Mouse (Mus musculus) thymus, adult 2 months (tissue): ENCODE data around the gene Ube2e1. TPM values are rescaled to one million over a fixed set of nuclear protein-coding genes. Genes with fewer than 3 reads are reported as not detected.

Experiments used
- DNase-seq: peaks from one replicate; pipeline ENCODE4 v3.0.0; 2021
- H3K27ac ChIP-seq: fragments of 200-500 bp; 2 replicates; pipeline ENCODE4 v1.5.1; 2012; ENCODE audit warnings: low read length, control low read depth; ENCODE audit not compliant: control insufficient read depth, insufficient read depth
- H3K27me3 ChIP-seq: fragments of 200-500 bp; 2 replicates; pipeline ENCODE4 v1.6.1; 2012; ENCODE audit warnings: mild to moderate bottlenecking, low read length, moderate library complexity, mixed read lengths; ENCODE audit not compliant: control insufficient read depth, insufficient read depth
- H3K36me3 ChIP-seq: fragments of 200-500 bp; 2 replicates; pipeline ENCODE4 v1.6.1; 2012; ENCODE audit warnings: mild to moderate bottlenecking, low read length, moderate library complexity; ENCODE audit not compliant: control insufficient read depth, insufficient read depth
- H3K4me1 ChIP-seq: fragments of 200-500 bp; replicated peaks from 2 replicates; pipeline ENCODE4 v1.6.1; 2012; ENCODE audit warnings: low read length; ENCODE audit not compliant: control insufficient read depth, insufficient read depth
- H3K4me3 ChIP-seq: fragments of 200-500 bp; 2 replicates; pipeline ENCODE4 v1.5.1; 2012; ENCODE audit warnings: mild to moderate bottlenecking, low read length, control low read depth, moderate library complexity; ENCODE audit not compliant: control insufficient read depth, insufficient read depth
- CTCF ChIP-seq: fragments of 200-500 bp; IDR thresholded peaks from 2 replicates; pipeline ENCODE4 v1.5.1; 2012; ENCODE audit warnings: mild to moderate bottlenecking, control low read depth, low read length, moderate library complexity, borderline replicate concordance; ENCODE audit not compliant: control insufficient read depth, poor library complexity, insufficient read depth; ENCODE audit errors: extremely low read depth
- POLR2A ChIP-seq: fragments of 200-500 bp; IDR thresholded peaks from 2 replicates; pipeline ENCODE4 v1.6.1; 2012; ENCODE audit warnings: mild to moderate bottlenecking, low read length, control low read depth, moderate library complexity; ENCODE audit not compliant: control insufficient read depth, poor library complexity, insufficient read depth; ENCODE audit errors: extremely low read depth
- WGBS: fragments of 180-500 bp; shearing (Covaris S2); methylation state at CpG from one replicate; pipeline ENCODE4 v1.1.7; 2018; 5-methylcytosine and 5-hydroxymethylcytosine counted together
- polyA plus RNA-seq: library from polyadenylated mRNA; depleted of rRNA; stranded (reverse); fragments of >200 nt; gene quantifications from 2 replicates; pipeline ENCODE4 v1.2.3, GENCODE M21; 2012

Gene Ube2e1
- polyA plus RNA-seq, 1 experiment = 52.5 TPM

GRCm38 (mm10) chr14:18300676-18301075 is 31.0 kb downstream of the Ube2e1 start:
- WGBS = 99% methylated on average over 2 of the region's 2 CpGs
- H3K4me3 ChIP-seq = no peak overlapping the region
- H3K27ac ChIP-seq = no peak overlapping the region
- H3K27me3 ChIP-seq = no peaks in the 10 kb centered on the region
- H3K4me1 ChIP-seq = peaks cover 14% of the 10 kb centered on the region
- TF ChIP-seq POLR2A (no peak), CTCF (no peak)
- no peak for DNase-seq
- no peaks in the 10 kb centered on the region; the same call in 1 of the 2 replicates for H3K36me3 ChIP-seq

DNA sequence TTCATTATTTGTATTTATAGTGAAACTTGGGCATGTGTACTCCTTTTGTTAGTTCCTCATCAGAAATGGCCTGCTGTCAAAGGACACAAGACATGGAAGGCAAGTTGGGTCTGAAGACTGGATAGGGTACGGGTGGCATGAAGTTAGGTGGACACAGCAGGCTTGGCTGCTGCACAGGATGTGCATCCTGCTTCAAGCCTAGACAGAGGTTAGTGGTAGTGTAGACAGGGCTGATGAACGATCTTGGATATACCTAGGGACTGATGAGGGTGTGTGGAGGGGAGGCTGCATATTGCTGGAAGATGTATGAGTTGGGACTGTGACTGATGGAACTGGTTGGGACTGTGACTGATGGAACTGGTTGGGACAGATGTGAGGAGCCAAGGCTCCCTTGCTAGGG is 32.8 kb downstream of the Ube2e1 start:
- DNase-seq = no peak
- no peaks in the 10 kb centered on the region; the same call in 1 of the 2 replicates for H3K36me3 ChIP-seq
- no peak overlapping the region for H3K4me3 ChIP-seq
- WGBS = 88% methylated on average over 2 of the region's 2 CpGs
- TF ChIP-seq CTCF (no peak), POLR2A (no peak)
- no peaks in the 10 kb centered on the region for H3K27me3 ChIP-seq
- no peak overlapping the region for H3K27ac ChIP-seq
- H3K4me1 ChIP-seq = peaks cover 14% of the 10 kb centered on the region

GRCm38 (mm10) chr14:18297441-18297840 is 34.2 kb downstream of the Ube2e1 start:
- Histone ChIP-seq H3K4me1 (peaks cover 9% of the 10 kb centered on the region), H3K27me3 (no peaks in the 10 kb centered on the region), H3K36me3 (no peaks in the 10 kb centered on the region; the same call in 1 of the 2 replicates), H3K4me3 (no peak overlapping the region), H3K27ac (no peak overlapping the region)
- no peak for DNase-seq
- WGBS = 64% methylated on average over 2 of the region's 2 CpGs
- TF ChIP-seq CTCF = no peak
- TF ChIP-seq POLR2A = no peak

GRCm38 (mm10) chr14:18292578-18292977 is 39.1 kb downstream of the Ube2e1 start:
- H3K4me3 ChIP-seq = no peak overlapping the region
- H3K27me3 ChIP-seq = no peaks in the 10 kb centered on the region
- H3K36me3 ChIP-seq = no peaks in the 10 kb centered on the region
- 79% methylated on average over 3 of the region's 3 CpGs for WGBS
- H3K4me1 ChIP-seq = no peaks in the 10 kb centered on the region
- no peak for DNase-seq
- H3K27ac ChIP-seq = no peak overlapping the region
- no peak for TF ChIP-seq POLR2A
- no peak for TF ChIP-seq CTCF

GRCm38 (mm10) chr14:18292111-18292510 is 39.5 kb downstream of the Ube2e1 start:
- H3K4me1 ChIP-seq = no peaks in the 10 kb centered on the region
- H3K36me3 ChIP-seq = no peaks in the 10 kb centered on the region
- no peaks in the 10 kb centered on the region for H3K27me3 ChIP-seq
- DNase-seq = no peak
- 95% methylated on average over 3 of the region's 3 CpGs for WGBS
- no peak overlapping the region for H3K4me3 ChIP-seq
- no peak overlapping the region for H3K27ac ChIP-seq
- TF ChIP-seq CTCF = no peak
- TF ChIP-seq POLR2A = no peak

DNA sequence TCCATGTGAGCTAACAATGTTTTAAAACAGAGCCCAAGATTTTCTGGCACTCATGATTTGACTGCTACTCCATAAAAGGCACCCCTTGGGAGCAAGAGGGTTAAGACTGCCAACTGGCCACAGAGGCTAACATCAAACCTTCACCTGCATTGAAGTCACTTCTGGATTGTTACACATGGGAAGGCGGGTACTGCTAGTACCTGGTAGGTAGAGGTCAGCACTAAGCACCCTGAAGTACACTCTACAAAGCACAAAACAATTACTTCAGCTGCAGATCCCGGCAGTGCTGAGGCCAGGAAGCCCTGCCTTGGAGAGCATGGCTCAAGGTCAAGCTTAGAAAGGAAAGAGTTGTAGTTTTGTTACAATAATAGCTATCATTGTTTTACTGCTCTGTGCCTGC is 44.3 kb downstream of the Ube2e1 start:
- TF ChIP-seq CTCF (no peak), POLR2A (no peak)
- H3K4me3 ChIP-seq = no peak overlapping the region
- H3K27me3 ChIP-seq = no peaks in the 10 kb centered on the region
- H3K4me1 ChIP-seq = no peaks in the 10 kb centered on the region
- H3K36me3 ChIP-seq = peaks cover 11% of the 10 kb centered on the region
- no peak for DNase-seq
- 93% methylated on average over 2 of the region's 2 CpGs for WGBS
- no peak overlapping the region for H3K27ac ChIP-seq

DNA sequence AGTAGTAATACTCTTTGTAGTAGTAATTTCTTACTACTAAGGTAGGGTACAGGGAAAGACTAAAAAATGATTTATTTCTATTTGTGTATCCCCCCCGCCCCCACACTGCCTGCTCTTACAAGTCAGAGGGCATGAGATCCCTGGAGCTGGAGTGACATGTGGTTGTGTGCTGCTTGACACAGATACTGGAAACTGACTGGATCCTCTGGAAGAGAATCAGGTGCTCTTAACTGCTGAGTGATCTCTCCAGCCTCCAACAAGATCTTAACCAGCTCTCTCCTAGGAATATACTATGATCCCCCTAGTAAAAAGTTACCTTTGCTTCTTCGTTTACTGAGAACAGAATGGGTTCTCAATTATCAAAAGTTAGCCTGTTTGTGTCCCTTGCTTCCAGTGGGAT is 45.2 kb downstream of the Ube2e1 start:
- TF ChIP-seq CTCF = no peak
- no peak for TF ChIP-seq POLR2A
- Histone ChIP-seq H3K27ac (no peak overlapping the region), H3K27me3 (no peaks in the 10 kb centered on the region), H3K4me3 (no peak overlapping the region), H3K36me3 (peaks cover 18% of the 10 kb centered on the region), H3K4me1 (no peaks in the 10 kb centered on the region)
- 99% methylated on average over 2 of the region's 2 CpGs for WGBS
- no peak for DNase-seq
